Comparison of ENCODE assay signal across 10 mouse cellular contexts in genomic region chr7:44603186-44603855, GRCm38 (mm10). TPM values are rescaled to one million over a fixed set of nuclear protein-coding genes. Genes with fewer than 3 reads are reported as not detected.
DNase-seq lines count a peak whose midpoint lies in the region; ATAC-seq and TF ChIP-seq lines count a peak whose summit lies in the region.
"Had no signal": no experiment of that assay in that cellular context is flagged by ENCODE, and none has a peak within 500 bp of the region (broad histone marks: within the 10 kb centered on the region; RNA-seq: fewer than 3 reads in every experiment).

No protein-coding gene starts in this region.

- H3K4me1 ChIP-seq in liver, embryonic 11.5 days (replicated peaks; ENCODE audit: control insufficient read depth, insufficient read depth, low read length), result no peaks in the 10 kb centered on the region; the same call in 1 of the 2 replicates
- peaks cover 4% of the 10 kb centered on the region; the same call in 1 of the 2 replicates for H3K4me1 ChIP-seq in liver, postnatal 0 days (ENCODE audit: insufficient read depth)
- peaks cover 11% of the 10 kb centered on the region for H3K4me1 ChIP-seq in hindbrain, postnatal 0 days (ENCODE audit: insufficient read depth, low read length)
- peaks cover 23% of the 10 kb centered on the region; the same call in 1 of the 2 replicates for H3K4me1 ChIP-seq in neural tube, embryonic 15.5 days

- peak overlapping the region; percentile 59 for H3K4me2 ChIP-seq in liver, embryonic 11.5 days
- H3K4me2 ChIP-seq in liver, postnatal 0 days (ENCODE audit: low read depth, low read length), result no peak overlapping the region
- peak overlapping the region; percentile 52 for H3K4me2 ChIP-seq in hindbrain, postnatal 0 days (ENCODE audit: low read depth, low read length)
- peak overlapping the region; percentile 57 for H3K4me2 ChIP-seq in neural tube, embryonic 15.5 days

- peak overlapping the region; percentile 33 for H3K4me3 ChIP-seq in liver, embryonic 11.5 days (ENCODE audit: low read depth, low read length)
- no peak overlapping the region for H3K4me3 ChIP-seq in liver, postnatal 0 days (ENCODE audit: low read depth, low read length)
- H3K4me3 ChIP-seq in hindbrain, postnatal 0 days (ENCODE audit: low read length), result no peak overlapping the region
- peak overlapping the region; percentile 25 for H3K4me3 ChIP-seq in neural tube, embryonic 15.5 days (replicated peaks)

- peaks cover 70% of the 10 kb centered on the region for H3K27me3 ChIP-seq in liver, embryonic 11.5 days (replicated peaks; ENCODE audit: control insufficient read depth, insufficient read depth, low read length)
- peaks cover 58% of the 10 kb centered on the region for H3K27me3 ChIP-seq in liver, postnatal 0 days (ENCODE audit: insufficient read depth, low read length)
- peaks cover 4% of the 10 kb centered on the region; the same call in 1 of the 2 replicates for H3K27me3 ChIP-seq in hindbrain, postnatal 0 days (ENCODE audit: insufficient read depth, low read length)
- H3K27me3 ChIP-seq in neural tube, embryonic 15.5 days (replicated peaks), result peaks cover 53% of the 10 kb centered on the region

- H3K36me3 ChIP-seq in liver, embryonic 11.5 days (ENCODE audit: control insufficient read depth, insufficient read depth, low read length), result no peaks in the 10 kb centered on the region
- H3K36me3 ChIP-seq in liver, postnatal 0 days (replicated peaks; ENCODE audit: insufficient read depth, low read length), result no peaks in the 10 kb centered on the region
- H3K36me3 ChIP-seq in hindbrain, postnatal 0 days (ENCODE audit: insufficient read depth, low read length), result no peaks in the 10 kb centered on the region
- H3K36me3 ChIP-seq in neural tube, embryonic 15.5 days, result no peaks in the 10 kb centered on the region; the same call in 1 of the 2 replicates

- no peak overlapping the region for H3K9ac ChIP-seq in liver, embryonic 11.5 days (ENCODE audit: low read depth, low read length)
- no peak overlapping the region for H3K9ac ChIP-seq in liver, postnatal 0 days (replicated peaks)
- H3K9ac ChIP-seq in hindbrain, postnatal 0 days (replicated peaks; ENCODE audit: low read length), result no peak overlapping the region
- no peak overlapping the region for H3K9ac ChIP-seq in neural tube, embryonic 15.5 days (replicated peaks)
- H3K9ac ChIP-seq: liver, embryonic 14.5 days had no signal

- 5% methylated on average over 20 of the region's 20 CpGs for WGBS in liver, embryonic 11.5 days
- 4% methylated on average over 20 of the region's 20 CpGs for WGBS in liver, postnatal 0 days (ENCODE audit: insufficient replicate concordance)
- WGBS in hindbrain, postnatal 0 days, result 4% methylated on average over 20 of the region's 20 CpGs
- WGBS in neural tube, embryonic 15.5 days, result 4% methylated on average over 20 of the region's 20 CpGs

- no peaks in the 10 kb centered on the region for H3K9me3 ChIP-seq in liver, embryonic 11.5 days (ENCODE audit: control insufficient read depth, low read length)
- no peaks in the 10 kb centered on the region for H3K9me3 ChIP-seq in liver, postnatal 0 days (ENCODE audit: low read length)
- no peaks in the 10 kb centered on the region for H3K9me3 ChIP-seq in hindbrain, postnatal 0 days (ENCODE audit: low read length)
- no peaks in the 10 kb centered on the region for H3K9me3 ChIP-seq in neural tube, embryonic 15.5 days (replicated peaks)

- H3K27ac ChIP-seq in liver, embryonic 11.5 days (ENCODE audit: low read depth, low read length), result no peak overlapping the region
- H3K27ac ChIP-seq in liver, postnatal 0 days (ENCODE audit: low read depth), result no peak overlapping the region
- no peak overlapping the region for H3K27ac ChIP-seq in hindbrain, postnatal 0 days
- no peak overlapping the region for H3K27ac ChIP-seq in neural tube, embryonic 15.5 days (replicated peaks)
- H3K27ac ChIP-seq: liver, embryonic 14.5 days had no signal

- no peak for DNase-seq in liver, embryonic 11.5 days (ENCODE audit: low spot score)
- DNase-seq in liver, postnatal 0 days, result no peak
- peak; percentile 51 to 57 for DNase-seq in cerebellum, postnatal 25 days
- DNase-seq in hindbrain, postnatal 0 days (ENCODE audit: low spot score), result no peak
- no peak for DNase-seq in adrenal gland, postnatal 10 days
- no peak for DNase-seq in thymus, postnatal 0 days (ENCODE audit: low spot score)
- no peak for DNase-seq in heart, adult 8-10 months (ENCODE audit: low spot score)

- no peak for ATAC-seq in liver, embryonic 11.5 days (replicated peaks; ENCODE audit: low FRiP score)
- ATAC-seq in liver, postnatal 0 days, result no peak
- ATAC-seq in hindbrain, postnatal 0 days, result no peak
- no peak for ATAC-seq in neural tube, embryonic 15.5 days (ENCODE audit: low FRiP score)

- TF ChIP-seq EP300 in liver, postnatal 0 days (IDR thresholded peaks at IDR 0.05; ENCODE audit: low read depth), result no peak

- TF ChIP-seq CTCF in liver, postnatal 0 days (IDR thresholded peaks at IDR 0.05; ENCODE audit: low read depth), result no peak
- TF ChIP-seq CTCF in hindbrain, postnatal 0 days (IDR thresholded peaks at IDR 0.05; ENCODE audit: low read depth), result no peak

RNA-seq across cellular contexts. Expression of gene Kcnc3, which starts 12.9 kb away (rescaled TPM):
- 0.22 and 0.23 TPM in 2 replicates for polyA plus RNA-seq in liver, embryonic 11.5 days (2014; fragmentation: Nextera tagmentation; extraction: Ambion mirVana)
- 0.13 and 0.20 TPM in 2 replicates for polyA plus RNA-seq in liver, postnatal 0 days (2015; fragmentation: Nextera tagmentation; extraction: Ambion mirVana)
- 24.7 and 37.0 TPM in 2 replicates for total RNA-seq in hindbrain, postnatal 0 days (2014; rRNA removed)
- 8.0 and 8.2 TPM in 2 replicates for polyA plus RNA-seq in hindbrain, postnatal 0 days (2015; fragmentation: Nextera tagmentation; extraction: Ambion mirVana)
- polyA plus RNA-seq in neural tube, embryonic 15.5 days (2015; fragmentation: Nextera tagmentation; extraction: Ambion mirVana), result 7.2 and 8.0 TPM in 2 replicates
- 1 to 10 TPM; 4.7 to 4.8 TPM for total RNA-seq in adrenal gland, postnatal 10 days (2021)
- polyA plus RNA-seq in thymus, postnatal 0 days (2015; fragmentation: Nextera tagmentation; extraction: Ambion mirVana), result 0.03 TPM in 1 of 2 replicates, not detected in the other
- total RNA-seq in heart, adult 8-10 months (2022), result 1 to 10 TPM; 2.7 to 4.0 (median 2.7) TPM
- total RNA-seq: hematopoietic stem cell, adult 5-6 weeks had no signal

RNA-seq across cellular contexts. Expression of gene Napsa, which starts 31.1 kb away (rescaled TPM):
- polyA plus RNA-seq in liver, embryonic 11.5 days (2014; fragmentation: Nextera tagmentation; extraction: Ambion mirVana), result 1.4 and 2.1 TPM in 2 replicates
- 17.0 and 17.8 TPM in 2 replicates for polyA plus RNA-seq in liver, postnatal 0 days (2015; fragmentation: Nextera tagmentation; extraction: Ambion mirVana)
- 0.90 TPM in 1 of 2 replicates, not detected in the other for total RNA-seq in hindbrain, postnatal 0 days (2014; rRNA removed)
- polyA plus RNA-seq in hindbrain, postnatal 0 days (2015; fragmentation: Nextera tagmentation; extraction: Ambion mirVana), result 0.26 and 0.69 TPM in 2 replicates
- 1.1 and 4.9 TPM in 2 replicates for polyA plus RNA-seq in neural tube, embryonic 15.5 days (2015; fragmentation: Nextera tagmentation; extraction: Ambion mirVana)
- total RNA-seq in adrenal gland, postnatal 10 days (2021), result 1 to 10 TPM; 3.2 to 3.9 TPM
- 11.1 and 11.3 TPM in 2 replicates for polyA plus RNA-seq in thymus, postnatal 0 days (2015; fragmentation: Nextera tagmentation; extraction: Ambion mirVana)
- total RNA-seq in heart, adult 8-10 months (2022), result 1 to 10 TPM in 1 of 4 experiments, under 1 TPM in 3; 0.28 to 1.9 (median 0.37) TPM

RNA-seq across cellular contexts. Expression of gene Nr1h2, which starts 49.6 kb away (rescaled TPM):
- 65.6 and 69.2 TPM in 2 replicates for polyA plus RNA-seq in liver, embryonic 11.5 days (2014; fragmentation: Nextera tagmentation; extraction: Ambion mirVana)
- 33.6 and 33.9 TPM in 2 replicates for polyA plus RNA-seq in liver, postnatal 0 days (2015; fragmentation: Nextera tagmentation; extraction: Ambion mirVana)
- total RNA-seq in hindbrain, postnatal 0 days (2014; rRNA removed), result 71.2 and 76.4 TPM in 2 replicates
- 50.5 and 57.6 TPM in 2 replicates for polyA plus RNA-seq in hindbrain, postnatal 0 days (2015; fragmentation: Nextera tagmentation; extraction: Ambion mirVana)
- polyA plus RNA-seq in neural tube, embryonic 15.5 days (2015; fragmentation: Nextera tagmentation; extraction: Ambion mirVana), result 54.0 and 62.0 TPM in 2 replicates
- 10 to 100 TPM; 90.7 to 91.0 TPM for total RNA-seq in adrenal gland, postnatal 10 days (2021)
- polyA plus RNA-seq in thymus, postnatal 0 days (2015; fragmentation: Nextera tagmentation; extraction: Ambion mirVana), result 96.9 and 101 TPM in 2 replicates
- 10 to 100 TPM; 42.6 to 56.6 (median 45.5) TPM for total RNA-seq in heart, adult 8-10 months (2022)

RNA-seq across cellular contexts. Expression of gene Pold1, which starts 54.7 kb away (rescaled TPM):
- 119 and 128 TPM in 2 replicates for polyA plus RNA-seq in liver, embryonic 11.5 days (2014; fragmentation: Nextera tagmentation; extraction: Ambion mirVana)
- 18.9 and 25.1 TPM in 2 replicates for polyA plus RNA-seq in liver, postnatal 0 days (2015; fragmentation: Nextera tagmentation; extraction: Ambion mirVana)
- total RNA-seq in hindbrain, postnatal 0 days (2014; rRNA removed), result 26.3 and 30.0 TPM in 2 replicates
- 17.6 and 18.7 TPM in 2 replicates for polyA plus RNA-seq in hindbrain, postnatal 0 days (2015; fragmentation: Nextera tagmentation; extraction: Ambion mirVana)
- 18.8 and 38.9 TPM in 2 replicates for polyA plus RNA-seq in neural tube, embryonic 15.5 days (2015; fragmentation: Nextera tagmentation; extraction: Ambion mirVana)
- 10 to 100 TPM; 20.6 to 30.7 TPM for total RNA-seq in adrenal gland, postnatal 10 days (2021)
- 104 and 118 TPM in 2 replicates for polyA plus RNA-seq in thymus, postnatal 0 days (2015; fragmentation: Nextera tagmentation; extraction: Ambion mirVana)
- 10 to 100 TPM; 13.4 to 15.9 (median 14.9) TPM for total RNA-seq in heart, adult 8-10 months (2022)

Comparison
In these comparisons a context has a peak if more than half of its experiments do, and no peak if none do; other contexts are left out.
1. H3K4me3 ChIP-seq: peak in liver, embryonic 11.5 days (single experiment) and neural tube, embryonic 15.5 days (single experiment); none in liver, postnatal 0 days (single experiment) and hindbrain, postnatal 0 days (single experiment).
2. DNase-seq: peak in cerebellum, postnatal 25 days (2 of 2); none in liver, embryonic 11.5 days (single experiment), liver, postnatal 0 days (single experiment), hindbrain, postnatal 0 days (single experiment), adrenal gland, postnatal 10 days (single experiment), thymus, postnatal 0 days (single experiment) and heart, adult 8-10 months (single experiment).